Mouse (Mus musculus) c-Kit-positive CD71-negative TER-119-negative erythroid progenitor cells, embryonic 14.5 days (primary cell): ENCODE data around the gene Spint4.

ENCODE experiments used
- DNase-seq: peaks from one replicate; pipeline ENCODE4 v3.0.0-alpha.2; 2013; ENCODE audit warnings: low read depth

The Spint4 gene

DNA sequence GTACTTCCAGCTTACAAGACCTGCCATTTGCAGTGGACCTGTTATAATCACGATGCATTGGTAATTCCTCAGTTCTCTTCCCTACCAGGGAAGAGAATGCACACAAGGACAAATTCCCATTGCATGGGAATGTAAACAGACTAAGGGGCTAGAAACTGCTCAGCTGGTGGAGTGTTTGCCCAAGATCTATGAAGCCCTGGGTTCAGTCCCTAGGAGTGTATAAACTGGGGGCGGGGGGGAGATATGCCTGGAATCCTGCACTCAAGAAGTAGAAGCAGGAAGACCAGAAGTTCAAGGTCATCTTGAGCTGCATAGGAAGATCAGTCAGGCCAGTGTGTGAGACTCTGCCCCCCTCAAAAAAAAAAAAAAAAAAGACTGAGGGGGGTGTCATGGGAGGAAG, 35.0 kb downstream of the Spint4 start:
- no peak for DNase-seq

DNA sequence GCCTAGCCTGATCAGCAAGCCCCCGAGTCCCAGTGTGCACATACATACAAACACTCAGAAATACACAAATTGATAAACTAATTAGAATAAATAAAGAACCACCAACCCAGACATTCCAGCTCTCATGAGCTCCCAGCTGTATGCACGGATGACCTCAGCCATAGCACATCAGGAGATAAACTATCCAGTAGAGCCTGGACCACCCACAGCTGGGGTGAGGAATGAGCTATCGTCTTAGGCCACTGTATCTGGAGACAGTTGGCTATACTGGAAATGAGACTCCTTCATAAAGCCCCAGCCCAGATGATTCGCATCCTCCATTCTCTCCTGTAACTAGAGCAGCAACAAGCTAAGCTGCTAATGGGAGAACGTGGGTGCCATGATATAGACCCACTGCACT, 36.5 kb downstream of the Spint4 start:
- no peak for DNase-seq

DNA sequence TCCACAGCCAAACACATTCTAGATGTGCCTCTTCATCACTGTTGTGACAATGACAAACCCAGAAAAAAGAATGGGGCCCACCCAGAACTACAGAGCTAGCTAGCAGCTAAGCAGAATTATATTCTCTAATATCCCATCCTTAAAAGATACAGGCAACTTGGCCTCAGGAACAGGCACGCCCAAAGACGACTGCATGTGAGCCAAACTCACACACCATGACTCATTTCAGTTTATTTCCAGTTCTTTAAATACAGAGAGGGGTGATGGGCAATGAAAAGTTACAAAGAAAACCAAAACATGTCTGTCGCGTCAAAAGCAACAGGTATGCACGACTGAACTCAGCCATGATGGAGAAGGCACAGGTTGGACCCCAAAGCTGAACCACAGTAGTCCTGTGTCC, 37.1 kb downstream of the Spint4 start:
- DNase-seq = no peak

DNA sequence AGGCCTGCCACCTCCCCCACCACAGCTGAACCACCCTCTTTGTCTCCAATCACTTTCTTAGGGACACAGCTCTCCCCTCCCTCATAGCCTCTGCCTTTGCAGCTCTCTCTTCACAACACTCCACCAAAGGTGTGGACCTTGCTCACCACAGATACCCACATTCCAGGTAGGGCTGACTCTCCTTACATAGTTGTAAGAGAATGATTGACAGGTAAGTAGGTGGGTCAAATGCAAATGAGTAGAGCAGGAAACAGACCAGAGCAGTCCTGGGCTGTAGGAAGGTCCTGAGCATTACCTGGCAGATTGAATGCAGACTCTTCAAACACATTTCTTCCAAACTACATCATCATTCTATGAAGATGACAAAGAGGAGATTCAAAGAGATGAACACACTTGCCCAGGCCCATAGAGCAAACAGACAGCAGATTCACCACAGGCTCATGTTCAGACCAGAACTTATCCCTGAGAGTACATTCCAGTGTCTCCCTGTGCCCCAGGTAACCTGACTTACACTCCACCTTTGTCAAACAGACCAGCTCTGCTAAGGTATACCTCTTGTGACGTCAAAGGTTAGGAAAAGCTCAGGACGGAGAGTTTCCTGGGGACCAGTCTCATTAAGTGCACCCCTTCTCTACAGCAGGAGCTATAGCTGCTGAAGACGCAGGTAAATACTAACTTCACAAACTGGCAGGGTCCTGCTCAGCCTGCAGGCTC, 39.2 kb downstream of the Spint4 start:
- no peak for DNase-seq

DNA sequence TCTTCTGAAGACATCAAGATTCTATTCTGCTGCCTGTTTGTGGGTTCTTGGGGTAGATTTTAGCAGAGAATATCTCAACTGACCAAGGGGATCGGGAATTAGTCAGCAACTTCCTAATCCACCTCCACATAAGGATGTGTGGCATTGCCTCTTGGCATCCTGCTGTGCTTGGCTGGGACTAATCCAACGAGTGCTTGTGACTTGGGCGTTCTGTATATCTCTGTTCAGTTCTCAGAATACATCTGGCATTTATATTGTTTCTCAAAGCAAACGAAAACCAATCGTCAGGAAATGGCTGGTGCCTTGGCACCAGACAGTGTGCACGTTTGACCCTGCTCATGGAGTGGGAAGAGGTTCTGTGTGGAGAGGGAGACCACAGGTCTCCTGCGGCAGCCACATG, 41.6 kb downstream of the Spint4 start:
- DNase-seq = no peak

DNA sequence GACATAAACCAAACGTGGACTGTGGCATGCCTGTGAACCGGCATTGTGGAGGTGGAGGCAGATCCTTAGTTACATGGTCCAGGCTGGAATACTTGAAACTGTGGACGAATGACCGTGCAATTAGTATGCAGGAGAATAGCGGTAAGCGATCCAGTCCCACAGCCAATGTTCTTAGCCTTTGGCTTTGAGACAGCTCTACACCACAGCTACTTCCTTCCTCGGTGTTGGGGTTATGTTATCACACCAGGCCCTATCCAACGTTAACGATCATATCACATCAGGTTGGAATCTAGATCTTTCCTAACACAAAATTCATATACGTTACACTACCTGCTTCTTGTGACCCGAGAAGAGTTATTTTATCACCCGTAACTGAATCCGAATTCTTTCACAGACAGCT, 46.7 kb downstream of the Spint4 start:
- no peak for DNase-seq

DNA sequence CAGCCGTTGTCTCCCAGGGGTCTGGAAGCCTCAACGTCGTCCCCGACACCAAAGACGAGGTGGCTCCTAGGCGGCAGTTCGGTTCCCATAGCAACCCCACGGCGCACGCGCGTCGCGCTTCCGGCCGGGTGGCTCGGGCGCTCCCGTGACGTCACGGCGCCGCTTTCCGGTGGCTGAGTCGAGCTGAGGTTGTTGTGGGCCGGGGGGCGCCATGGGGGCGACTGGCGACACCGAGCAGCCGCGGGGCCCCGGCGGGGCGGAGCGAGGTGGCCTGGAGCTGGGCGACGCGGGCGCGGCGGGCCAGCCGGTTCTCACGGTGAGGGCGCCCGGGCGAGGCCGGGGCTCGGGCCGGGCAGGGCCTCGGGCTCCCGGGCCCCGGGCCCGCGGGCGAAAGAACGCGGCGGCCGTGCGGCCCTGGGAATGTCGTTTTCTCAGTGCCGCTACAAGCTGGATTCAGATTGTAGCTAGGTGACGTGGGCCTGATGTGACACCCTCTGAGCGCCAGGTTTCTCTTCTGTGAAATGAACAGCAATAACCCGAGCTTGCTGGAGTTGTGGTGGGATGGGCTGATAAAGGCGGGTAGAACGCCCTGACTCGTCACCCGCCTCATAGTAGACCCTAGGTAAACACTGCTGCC, 47.7 kb downstream of the Spint4 start, which contains the start of the genes Wfdc3 and Dnttip1:
Wfdc3 (minus strand) TSS at position 89 of the 637 bp plus-strand sequence.
Dnttip1 (plus strand) TSS at position 141 of the 637 bp plus-strand sequence.
- peak; percentile 89 for DNase-seq

DNA sequence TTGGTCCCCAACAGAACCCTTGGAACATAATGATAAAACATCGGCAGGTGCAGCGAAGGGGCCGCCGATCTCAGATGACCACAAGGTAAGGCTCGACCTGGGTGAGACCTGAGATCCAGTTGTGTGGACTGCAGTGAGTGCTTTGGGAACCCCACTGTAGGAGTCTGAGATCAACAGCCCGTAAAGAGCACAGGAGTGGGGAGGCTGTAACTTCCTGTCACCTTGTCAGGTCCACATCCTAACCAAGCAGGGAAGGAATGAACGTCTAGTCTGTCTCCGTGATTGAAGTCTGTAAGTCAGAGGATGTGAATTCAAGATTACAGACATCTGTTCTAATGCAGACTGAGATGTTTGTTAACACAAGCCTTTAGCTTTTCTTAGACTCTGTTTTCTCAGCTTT, 48.4 kb downstream of the Spint4 start:
- DNase-seq = no peak

DNA sequence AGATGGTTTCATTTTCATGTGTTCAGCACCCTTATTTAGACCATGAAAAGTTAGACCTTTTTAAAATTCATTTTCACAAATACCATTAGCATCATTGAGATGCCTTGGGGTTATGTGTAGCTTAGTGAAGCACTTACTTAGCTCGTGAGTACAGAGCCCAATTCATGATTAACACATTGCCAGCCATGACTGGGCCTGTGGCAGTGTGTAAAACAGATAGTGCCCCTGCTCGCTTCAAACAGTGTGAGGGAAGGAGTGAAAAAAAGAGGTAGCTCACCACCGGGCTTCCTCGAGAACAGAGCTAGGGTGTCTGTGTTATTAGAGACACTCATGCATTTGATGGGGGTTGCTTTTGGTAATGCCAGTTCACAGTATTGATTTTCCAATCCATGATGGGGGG, 49.9 kb downstream of the Spint4 start:
- no peak for DNase-seq

DNA sequence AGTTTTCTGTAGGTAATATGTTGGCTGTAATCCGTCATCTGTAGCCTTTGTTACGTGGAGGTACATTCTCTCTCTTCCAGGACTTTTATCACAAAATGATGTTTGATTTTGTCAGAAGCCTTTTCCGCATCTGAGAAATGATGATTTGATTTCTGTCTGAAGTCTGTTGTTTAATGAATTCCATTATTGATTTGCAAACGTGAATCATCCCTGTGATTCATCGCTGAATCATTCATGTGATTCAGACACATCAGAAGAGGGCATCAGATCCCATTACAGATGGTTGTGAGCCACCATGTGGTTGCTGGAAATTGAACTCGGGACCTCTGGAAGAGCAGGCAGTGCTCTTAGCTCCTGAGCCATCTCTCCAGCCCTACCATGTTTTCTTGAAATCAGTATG, 50.7 kb downstream of the Spint4 start:
- DNase-seq = no peak
